Mouse (Mus musculus): ENCODE data around the gene Serpina9. TPM values are rescaled to one million over a fixed set of nuclear protein-coding genes. Genes with fewer than 3 reads are reported as not detected.

Gene Serpina9
- polyA plus RNA-seq (2017; shearing (Covaris generic)): 1 to 10 TPM; 1.8 to 4.8 TPM

DNA sequence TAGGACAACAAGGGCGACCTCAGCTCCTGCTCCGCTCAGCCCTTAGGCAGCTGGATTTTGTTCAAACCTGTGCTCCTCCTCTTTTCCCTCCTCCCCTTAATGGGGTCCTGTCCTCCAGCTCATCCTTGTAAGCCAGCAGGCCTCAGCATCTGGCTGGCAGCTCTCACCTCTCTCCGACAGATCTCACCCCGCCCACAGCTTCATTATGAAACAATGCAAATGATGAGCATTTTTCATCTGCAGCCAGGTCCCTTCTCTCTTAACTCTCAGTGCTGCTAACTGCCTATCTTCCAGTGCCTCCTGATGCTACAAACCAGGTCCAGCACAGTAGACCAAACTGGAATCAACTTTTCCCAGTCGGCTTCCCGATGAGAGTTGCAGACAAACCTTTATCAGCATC is at the start of gene Serpina9:
Gene Serpina9, minus strand, starts transcription at position 136 of the 400 bp plus-strand sequence.
- no peak for ATAC-seq

DNA sequence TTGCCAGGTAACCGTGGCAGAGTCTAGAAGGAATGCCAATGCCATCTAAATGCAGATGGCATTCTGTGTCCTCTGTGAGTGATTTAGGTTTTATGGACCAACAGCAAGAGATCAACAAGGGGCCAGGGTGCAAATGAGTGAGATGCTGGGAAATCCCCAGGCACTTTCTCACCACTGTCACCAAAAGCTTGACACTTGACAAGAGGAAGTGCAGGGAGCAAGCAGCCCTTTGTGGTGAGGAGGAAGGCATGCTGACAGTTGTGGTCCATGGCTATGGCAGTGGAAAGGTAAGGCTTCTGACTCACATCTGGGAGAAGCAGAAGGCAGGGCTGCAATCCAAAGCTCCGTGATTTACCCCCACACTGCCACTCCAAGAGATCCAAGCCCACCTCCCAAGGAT is 48.3 kb upstream of the Serpina9 start:
- ATAC-seq: peak; percentile 78

DNA sequence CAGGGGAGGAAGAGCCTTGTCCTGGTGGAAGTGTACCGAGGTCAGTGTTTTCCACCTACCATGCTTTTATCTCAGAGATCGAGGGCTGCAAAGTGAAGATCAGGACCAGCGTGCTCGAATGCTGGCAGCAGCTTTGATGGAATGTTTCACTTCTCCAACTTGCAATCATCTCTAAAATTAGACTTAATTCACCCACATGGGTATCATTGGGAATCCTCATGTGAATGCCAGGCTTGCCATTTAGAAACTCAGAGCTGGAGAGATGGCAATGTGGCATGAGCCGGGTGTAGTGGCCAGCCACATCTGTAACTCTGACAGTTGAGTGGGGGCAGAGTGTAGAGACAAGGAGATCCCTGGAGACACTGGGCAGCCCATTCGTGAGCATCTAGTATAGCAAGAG is 46.6 kb upstream of the Serpina9 start:
- no peak for ATAC-seq

DNA sequence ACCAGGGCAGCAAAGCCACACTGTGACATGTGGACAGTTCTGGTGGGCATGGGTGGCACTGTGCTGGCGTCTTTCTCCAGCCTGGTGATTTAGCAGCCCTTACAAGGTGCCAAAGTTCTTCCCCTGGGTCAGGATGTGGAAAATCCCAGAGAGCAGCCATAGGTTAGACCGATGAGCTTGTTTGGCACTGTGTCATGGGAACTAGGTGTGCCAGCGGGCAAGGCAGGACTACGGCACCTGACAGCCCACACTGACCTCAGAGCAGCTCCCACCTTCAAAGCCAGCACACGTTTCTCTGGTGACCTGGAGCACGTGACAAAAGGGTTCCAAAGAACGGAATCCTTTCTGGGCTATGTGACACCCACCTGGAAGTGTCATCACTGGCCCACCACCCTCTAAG is 44.0 kb upstream of the Serpina9 start:
- no peak for ATAC-seq

DNA sequence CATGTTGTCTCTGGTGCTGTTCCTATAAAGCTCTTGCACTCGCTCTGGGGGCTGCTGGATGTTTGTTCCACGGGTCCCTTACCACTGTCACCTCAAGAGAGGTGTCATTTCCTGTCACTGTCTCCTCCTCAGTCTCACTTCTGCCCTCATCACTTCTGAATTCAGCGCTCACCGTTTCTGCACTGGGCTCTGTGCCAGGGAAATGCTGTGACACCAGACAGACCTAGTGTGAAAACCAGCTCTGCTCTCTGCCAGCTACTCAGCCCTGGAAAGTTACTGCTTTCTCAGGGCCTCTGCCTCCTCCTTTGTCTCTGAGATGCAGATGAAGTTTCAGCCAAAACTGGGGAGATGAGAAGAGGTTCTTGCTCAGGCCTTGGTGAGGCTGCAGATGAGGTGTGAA is 43.5 kb upstream of the Serpina9 start:
- peak; percentile 81 for ATAC-seq

DNA sequence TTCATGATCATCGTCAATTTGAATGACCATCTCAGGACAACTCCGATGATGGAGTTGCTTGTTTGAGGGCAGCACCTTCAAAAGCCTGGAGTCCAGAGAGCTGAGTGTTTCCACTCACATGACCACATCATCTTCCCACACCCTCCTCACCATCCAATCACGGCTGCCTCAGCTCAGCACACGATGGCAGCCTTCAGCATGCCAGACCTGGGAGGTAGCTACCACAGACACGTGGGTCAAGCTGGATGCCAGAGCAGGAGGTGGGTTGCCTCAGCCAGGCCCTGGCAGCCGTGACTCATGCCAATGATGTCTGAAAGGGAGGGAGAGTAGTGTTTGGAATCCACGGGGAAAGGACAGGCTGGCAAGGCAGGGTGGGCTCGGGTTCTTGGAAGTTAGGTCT is 42.2 kb upstream of the Serpina9 start:
- ATAC-seq: no peak

DNA sequence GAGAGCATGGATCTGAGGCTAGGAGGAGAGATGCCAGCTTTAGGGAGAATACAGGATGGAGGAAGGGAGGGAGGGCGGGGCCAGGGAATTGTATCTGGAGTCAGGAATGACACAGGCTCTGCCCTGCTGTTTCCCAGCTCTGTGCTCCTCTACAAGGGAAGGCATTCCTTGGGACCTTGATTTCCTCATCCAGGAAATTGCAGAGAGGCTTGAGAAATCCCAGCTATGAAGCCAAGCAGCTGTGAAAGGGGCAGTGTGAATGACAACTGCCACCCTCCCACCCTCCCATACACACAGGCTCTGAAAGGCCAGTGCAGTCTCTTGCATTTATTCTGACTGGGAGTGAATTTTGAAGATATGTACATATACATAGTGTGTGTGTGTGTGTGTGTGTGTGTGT is 40.4 kb upstream of the Serpina9 start:
- ATAC-seq: no peak

DNA sequence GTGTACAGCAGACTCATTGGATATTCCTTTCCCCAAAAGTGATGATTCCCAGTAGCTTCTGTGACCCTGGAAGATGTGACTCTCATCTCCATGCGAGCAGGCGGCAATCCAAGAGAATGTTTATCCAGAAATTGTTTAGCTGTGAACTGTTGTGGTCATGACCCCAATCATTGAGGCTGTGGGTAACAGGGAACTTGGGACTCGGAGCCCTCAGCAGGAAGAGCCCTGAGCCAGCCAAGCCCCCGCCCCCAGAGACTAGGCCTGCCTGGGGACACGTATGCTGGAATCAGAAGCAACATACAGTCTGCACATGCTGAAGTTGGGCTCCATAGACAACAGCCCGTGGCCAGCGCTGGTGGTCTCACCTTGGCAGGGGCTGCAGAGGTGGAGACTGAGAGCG is 32.2 kb upstream of the Serpina9 start:
- no peak for ATAC-seq

DNA sequence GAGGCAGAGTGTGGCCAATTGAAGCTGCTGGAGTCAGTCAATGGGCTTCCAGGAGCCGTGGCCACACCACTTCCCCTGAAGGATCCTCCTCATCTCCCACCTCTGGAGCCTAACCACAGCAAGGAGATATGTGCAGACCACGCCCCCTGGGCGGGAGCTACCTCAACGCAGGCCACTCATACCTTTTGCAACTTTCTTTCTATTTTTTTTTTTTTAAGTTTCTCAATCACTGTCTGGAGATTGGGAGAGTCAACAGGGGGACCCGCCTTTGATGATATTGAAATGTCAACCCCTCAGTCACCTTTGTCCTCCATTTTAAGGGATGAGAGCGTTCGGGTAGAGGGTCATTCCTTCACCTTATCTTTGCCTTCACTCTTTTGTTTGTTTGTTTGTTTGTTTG is 30.8 kb upstream of the Serpina9 start, which contains the start of gene Serpina12:
Gene Serpina12, minus strand, starts transcription at position 101 of the 400 bp plus-strand sequence.
- no peak for ATAC-seq

DNA sequence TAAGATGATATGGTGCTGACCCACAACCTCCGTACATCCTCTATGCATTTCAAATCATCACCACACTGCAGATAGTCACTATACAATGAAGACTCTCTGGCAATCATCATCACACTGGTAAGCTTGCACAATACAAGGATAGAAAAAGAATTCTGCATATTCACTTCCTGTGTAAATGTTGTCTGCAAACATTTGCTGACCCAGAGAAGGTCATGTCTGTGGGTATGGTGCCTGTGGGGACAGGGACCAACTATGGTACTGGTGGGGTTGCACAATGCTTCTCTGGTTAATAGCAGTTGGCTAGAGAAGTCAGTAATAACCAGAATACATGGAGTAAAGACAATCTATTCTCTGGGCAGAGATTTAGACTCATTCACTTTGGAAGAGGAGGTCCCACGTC is 29.2 kb upstream of the Serpina9 start:
- ATAC-seq: no peak

DNA sequence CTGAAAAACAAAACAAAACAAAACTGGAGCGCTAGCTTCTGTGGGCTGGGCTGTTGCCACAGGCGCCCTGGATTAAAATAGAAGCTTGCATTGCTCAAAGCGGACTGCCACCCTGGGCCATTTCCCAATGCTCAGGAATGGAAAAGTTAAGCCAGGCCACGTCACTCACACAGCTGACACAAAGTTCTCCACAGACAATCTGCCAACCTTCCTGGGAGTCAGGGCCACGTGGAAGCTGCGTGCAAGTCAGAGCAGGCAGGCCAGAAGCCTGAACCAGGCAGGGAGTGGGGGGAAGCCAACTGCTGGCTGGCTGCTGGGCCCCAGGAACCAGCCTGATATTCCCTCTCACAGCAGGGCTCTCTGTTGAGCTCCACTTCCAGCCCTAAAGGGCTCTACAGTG is 27.8 kb upstream of the Serpina9 start:
- no peak for ATAC-seq

DNA sequence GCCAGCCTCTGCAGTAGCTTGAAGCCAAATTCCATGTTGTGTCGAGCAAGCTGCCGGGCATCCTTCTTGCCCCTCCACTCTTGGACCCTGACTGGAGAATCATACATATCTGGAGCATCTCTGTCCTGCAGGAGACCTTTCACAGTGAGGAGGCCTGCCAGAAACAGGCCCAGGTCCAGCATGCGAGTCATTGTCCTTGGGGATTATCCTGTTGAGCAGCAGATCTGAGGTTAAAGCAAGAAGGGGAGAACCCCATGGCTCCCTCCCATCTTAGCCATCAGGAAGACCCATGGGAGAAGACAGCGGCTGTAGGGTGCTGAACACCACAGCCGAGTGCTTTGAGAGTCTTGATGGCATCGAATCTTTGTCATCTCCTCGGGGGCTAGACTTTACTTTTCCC is 24.6 kb upstream of the Serpina9 start:
- no peak for ATAC-seq

DNA sequence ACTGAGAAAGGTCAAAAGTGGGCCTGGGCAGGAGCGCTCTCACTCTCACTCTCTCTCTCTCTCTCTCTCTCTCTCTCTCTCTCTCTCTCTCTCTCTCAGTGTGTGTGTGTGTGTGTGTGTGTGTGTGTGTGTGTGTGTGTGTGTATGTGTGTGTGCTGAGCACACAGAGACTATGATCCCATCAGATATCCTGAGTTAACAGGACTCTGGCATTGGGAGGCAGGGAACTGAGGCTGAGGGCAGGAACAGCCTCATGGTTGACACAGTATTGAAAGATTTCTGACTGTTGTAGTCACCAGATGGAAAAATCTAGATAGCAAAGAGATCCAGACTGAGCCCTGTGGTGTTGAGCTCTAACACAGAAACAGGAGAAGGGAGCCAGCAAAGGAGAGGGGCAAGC is 20.2 kb upstream of the Serpina9 start:
- no peak for ATAC-seq

DNA sequence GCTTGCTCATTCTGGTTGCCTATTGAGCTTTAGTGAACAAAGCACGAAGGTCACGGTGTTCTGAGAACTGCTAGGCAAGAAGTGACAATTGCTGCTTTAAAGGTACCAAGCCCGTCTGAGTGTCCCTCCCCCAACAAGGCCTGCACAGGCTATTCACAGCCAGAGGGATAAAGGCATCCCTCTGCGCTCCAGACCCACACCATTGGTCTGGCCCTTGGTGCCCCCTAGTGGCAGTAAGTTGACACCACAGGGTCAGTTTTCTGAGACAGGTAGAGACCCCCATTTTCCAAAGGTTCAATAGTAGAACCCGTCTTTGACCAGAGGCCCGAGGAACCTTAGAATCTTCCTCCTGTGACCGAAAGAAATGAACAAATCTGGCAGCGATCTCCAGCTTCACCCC is 16.4 kb upstream of the Serpina9 start:
- ATAC-seq: peak; percentile 45

DNA sequence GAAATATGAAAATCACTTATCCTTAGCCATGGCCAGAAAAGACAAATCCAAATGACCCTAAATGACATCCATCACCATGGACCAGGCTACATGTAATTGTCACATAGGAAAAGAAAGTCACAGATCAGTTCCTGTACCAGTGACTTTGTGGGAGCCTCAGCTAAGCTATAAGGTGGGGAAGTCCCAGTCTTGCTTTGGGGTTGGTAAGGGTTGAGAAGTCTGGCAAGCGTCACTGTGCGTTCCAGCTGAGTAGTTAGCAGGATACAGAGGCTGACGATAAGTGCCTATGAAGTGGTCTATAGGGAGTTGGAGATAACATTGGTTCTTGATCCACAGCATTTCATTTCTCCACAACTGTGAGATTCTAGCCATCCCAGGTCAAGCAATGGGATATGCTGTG is 1.7 kb upstream of the Serpina9 start:
- peak; percentile 97 for ATAC-seq

DNA sequence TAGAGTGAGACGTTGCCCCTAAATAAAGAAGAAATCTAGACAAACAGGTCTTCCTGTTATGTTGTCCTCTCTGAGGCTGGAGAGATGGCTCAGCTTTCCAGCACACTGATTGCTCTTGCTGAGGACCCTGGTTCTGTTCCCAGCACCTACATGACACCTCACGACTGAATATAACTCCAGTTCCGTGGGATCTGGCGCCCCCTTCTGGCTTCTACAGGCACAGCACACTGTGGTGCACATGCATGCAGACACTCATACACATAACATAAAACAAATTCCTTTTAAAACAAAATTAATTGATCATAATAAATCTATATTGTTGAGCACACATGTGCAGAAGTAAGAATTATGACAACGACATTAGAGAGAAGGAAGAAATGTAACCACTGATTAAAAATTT is 8.9 kb downstream of the Serpina9 start:
- ATAC-seq: no peak

DNA sequence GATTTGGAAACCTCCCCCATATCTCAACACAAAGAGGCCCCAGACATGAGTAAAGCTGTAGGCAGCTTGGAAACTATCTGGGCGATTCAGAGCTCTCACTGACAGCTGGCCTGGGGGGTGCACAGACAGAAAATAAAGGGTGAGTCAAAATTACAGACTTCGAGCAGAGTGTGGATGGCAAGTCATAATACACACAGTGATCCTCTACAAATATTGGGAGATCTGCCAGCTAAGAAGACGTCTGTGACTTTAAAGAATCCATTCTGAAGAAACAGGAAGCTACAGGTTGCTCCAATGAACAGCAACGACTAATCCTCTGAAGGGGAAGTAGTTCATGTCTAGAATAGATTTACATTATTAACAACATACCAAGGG is 10.3 kb downstream of the Serpina9 start:
- ATAC-seq: no peak

DNA sequence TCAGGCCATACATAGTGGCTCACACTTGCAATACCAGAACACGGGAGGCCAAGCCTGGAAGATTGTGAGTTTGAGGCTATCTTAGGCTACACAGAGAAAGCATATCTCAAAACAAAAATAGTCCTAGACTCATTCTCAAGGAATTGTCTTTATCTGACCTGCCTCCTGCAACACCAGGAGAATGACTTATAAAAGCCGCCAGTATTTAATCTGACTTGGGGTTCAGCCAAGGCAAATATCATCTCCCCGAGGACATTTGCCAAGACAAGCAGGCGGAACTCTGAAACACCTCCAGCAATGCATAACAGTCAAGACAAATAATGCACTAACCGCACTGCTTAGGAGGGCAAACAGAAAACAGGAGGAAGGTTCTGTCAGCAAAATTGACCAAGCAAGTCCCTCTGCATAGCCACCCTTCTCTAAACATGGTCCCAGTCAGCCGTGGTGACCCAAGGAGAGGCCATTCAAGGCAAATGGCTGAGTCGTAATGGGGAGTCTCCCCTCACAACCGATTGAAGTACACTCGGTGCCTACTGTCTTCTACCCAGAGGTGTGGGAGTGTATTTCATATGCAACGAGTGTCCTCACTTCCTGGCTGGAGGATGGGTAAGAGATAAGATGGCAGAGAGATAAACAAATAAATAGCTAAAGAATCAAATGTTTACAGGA is 10.9 kb downstream of the Serpina9 start:
- no peak for ATAC-seq

DNA sequence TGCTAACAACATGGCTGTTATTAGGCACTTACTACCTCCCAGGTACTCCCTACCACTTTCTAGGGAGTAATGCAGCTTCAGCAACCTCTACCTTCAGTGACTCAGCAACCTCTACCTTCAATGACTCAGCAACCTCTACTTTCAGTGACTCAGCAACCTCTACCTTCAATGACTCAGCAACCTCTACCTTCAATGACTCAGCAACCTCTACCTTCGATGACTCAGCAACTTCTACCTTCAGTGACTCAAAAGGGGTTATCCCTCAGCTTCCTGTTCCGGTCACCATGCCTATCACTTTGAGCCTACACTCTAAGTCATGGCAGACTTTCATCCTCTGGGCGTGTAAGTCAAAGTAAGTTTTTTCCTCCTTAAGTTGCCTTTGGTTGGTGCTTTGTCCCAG is 13.0 kb downstream of the Serpina9 start:
- ATAC-seq: no peak

DNA sequence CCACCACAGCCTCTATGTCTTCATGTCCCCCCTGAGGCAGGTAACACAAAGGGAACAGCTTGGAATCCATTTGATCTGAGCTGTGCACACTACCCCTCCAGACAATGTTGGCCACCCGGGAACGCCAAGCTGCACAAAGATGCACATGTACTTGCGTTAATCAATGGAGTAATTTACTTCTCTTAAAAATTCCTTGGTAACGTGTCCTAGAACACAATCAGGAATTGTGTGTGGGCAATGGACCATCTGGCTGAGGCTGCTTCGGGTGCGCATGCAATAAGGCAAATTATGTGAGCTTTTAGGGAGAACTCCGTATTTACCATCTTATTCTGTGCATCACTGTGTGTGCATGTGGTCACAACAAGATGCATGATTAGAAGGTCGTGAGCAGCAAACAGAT is 13.9 kb downstream of the Serpina9 start:
- no peak for ATAC-seq

DNA sequence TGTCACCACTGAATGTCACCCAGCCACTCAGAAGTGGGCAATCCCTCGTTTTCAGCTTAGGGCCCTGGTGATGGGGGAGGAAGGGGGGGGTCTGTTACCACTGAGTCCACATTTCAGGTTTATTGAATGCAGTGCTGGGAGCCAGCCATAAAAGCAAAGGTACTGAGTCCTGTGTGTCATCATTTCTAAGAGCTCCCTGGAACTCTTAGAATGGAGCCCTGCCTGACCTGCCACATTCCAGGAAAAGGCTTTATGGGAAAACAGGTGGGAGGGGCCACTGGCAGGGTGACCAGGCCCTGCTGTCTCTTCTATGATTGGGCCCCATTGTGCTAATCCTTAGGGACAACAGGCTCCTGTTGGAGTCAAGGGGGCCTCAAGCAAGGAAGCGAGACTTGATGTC is 17.0 kb downstream of the Serpina9 start:
- no peak for ATAC-seq

DNA sequence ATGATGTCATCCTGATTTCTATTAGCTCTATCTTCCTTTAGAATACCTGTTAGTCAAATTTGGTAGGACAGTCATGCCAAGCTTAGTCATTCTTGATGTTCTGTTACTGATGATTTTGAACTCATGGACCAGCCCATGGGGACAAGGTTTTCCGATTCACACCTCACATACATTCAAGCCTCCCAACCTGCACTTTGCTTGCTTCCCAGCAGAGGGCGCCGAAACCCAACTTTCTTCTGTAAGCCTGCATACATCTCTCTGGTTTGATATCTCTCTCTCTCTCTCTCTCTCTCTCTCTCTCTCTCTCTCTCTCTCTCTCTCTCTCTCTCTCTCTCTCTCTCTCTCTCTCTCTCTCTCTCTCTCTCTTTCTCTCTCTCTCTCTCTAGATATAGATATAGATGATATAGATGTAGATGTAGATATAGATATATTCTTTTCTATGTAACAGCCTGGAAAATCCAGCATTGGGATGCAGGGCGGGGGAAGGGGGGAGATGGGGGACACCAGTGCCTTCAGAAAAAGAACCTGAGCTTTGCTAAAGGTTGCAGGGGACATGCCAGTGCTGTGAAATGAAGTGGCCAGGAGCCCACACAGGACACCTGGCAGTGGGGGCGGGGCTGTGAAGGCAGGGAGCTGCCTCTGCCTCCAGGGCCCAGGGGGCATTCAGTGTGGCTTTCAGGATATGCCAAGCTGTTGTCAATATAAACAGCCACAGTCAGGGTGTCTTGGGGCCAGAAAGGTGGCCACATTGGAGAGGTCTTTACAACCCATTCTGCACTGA is 18.1 kb downstream of the Serpina9 start:
- peak; percentile 80 for ATAC-seq

DNA sequence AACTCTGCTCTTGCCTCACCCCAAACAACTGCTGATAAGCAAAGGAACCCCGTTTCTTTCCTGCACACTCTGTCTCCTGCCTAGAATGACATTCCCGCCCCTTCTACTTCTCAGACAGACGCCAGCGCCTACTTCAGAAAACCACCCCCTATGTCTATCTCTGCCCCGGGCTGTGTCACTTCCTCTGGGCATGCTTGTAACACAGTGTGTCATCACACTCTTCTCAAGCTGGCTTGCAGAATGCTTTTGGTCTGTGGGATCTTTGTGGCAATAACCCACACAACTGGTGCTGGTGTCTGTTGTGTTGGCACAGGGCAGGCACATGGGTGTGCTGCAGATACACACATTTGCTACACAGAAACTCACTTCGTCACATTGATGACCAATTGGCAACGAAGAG is 20.6 kb downstream of the Serpina9 start:
- ATAC-seq: no peak

DNA sequence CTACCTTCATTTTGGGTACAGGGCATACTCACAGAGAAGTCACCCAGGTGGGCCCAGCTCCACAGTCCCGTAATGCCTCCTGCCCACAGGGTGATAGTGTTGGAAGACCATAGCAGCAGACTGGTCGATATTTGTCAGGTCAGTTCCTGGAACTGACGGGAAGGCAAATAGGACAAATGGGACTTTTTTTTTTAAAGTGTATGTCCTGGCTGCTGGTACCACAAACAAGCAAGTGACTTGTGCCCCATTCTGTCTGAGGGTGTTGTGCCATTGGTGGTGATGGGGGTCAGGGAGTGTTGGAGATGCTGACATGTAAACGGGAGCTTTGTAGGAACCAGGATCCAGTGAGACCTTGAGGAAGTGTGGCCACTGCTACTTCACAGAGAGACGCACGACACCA is 23.7 kb downstream of the Serpina9 start, which contains the start of gene Serpina11:
Gene Serpina11, minus strand, starts transcription at position 101 of the 400 bp plus-strand sequence.
- ATAC-seq: no peak

DNA sequence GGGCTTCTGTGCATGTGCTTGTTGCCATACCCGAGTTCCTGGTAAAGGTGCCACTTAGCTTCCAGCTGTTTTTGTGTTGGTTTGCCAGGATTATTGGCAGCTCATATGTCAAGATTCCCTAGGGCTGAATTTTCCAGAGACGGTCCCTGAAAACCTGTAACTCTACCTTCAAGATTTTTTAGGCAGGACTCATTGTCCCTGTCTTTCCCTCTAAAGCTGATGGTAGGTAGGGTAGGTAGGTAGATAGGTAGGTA is 24.1 kb downstream of the Serpina9 start:
- ATAC-seq: no peak
